In the genomic region with DNA sequence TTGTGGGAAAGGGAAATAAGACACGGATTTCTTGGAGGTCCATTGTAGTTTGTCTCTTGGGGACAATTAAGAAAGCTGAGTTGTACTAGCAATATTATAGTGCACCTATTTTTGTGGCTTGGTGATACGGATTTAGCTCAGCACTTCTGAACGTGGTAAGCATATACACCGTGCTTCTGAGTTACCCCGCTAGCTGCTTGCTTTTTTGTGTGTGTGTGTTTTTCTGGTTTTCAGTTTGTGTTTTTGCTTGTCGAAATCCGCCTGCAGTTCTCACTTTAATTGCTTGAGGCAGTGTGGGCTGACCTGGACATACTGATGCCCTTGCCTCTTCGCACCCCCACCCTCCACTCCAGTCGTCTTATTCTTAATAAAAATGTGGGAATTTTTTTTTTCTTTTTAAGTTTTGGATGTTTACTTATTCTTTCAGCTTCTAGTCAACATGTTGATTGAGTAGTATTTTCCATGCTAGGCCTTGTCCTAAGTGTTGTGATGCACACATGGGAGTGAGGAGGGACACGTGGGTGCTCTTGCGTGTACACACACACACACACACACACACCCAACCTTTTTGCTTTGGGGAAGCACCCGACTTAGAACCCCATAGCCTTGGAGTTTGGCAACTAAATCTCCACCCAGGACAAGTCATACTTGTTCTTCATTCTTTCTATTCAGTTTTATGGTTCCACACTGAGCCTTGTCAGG, we compare ENCODE assay signal across 8 mouse cellular contexts. TPM values are rescaled to one million over a fixed set of nuclear protein-coding genes. Genes with fewer than 3 reads are reported as not detected.
A peak's percentile ranks its signal among the peaks of the same experiment; 100 is the strongest.
DNase-seq lines count a peak whose midpoint lies in the region; ATAC-seq and TF ChIP-seq lines count a peak whose summit lies in the region.

No protein-coding gene starts in this region.

- H3K9ac ChIP-seq in embryonic facial prominence, embryonic 14.5 days (ENCODE audit: low read depth, low read length), result peak overlapping the region; percentile 84

- ATAC-seq in embryonic facial prominence, embryonic 14.5 days (ENCODE audit: low read depth), result no peak

- no peaks in the 10 kb centered on the region for H3K27me3 ChIP-seq in embryonic facial prominence, embryonic 14.5 days (replicated peaks; ENCODE audit: control insufficient read depth, insufficient read depth, low read length)
- H3K27me3 ChIP-seq in myocyte (ENCODE audit: control insufficient read depth, insufficient read depth, insufficient read length), result no peaks in the 10 kb centered on the region

- peaks cover 27% of the 10 kb centered on the region for H3K36me3 ChIP-seq in embryonic facial prominence, embryonic 14.5 days (ENCODE audit: control insufficient read depth, insufficient read depth, low read length)
- peaks cover 6% of the 10 kb centered on the region for H3K36me3 ChIP-seq in myocyte (ENCODE audit: control insufficient read depth, insufficient read depth)

- no peak for TF ChIP-seq POLR2A in myocyte (IDR thresholded peaks at IDR 0.05; ENCODE audit: insufficient read length, low read depth)

- peak overlapping the region; percentile 84 for H3K27ac ChIP-seq in embryonic facial prominence, embryonic 14.5 days (replicated peaks; ENCODE audit: low read depth, low read length)

- 21% methylated on average over 12 of the region's 12 CpGs for WGBS in embryonic facial prominence, embryonic 14.5 days

- no peaks in the 10 kb centered on the region for H3K9me3 ChIP-seq in embryonic facial prominence, embryonic 14.5 days (ENCODE audit: control insufficient read depth, low read length)

- H3K79me2 ChIP-seq in myocyte (ENCODE audit: control insufficient read depth, insufficient read depth), result no peaks in the 10 kb centered on the region

- DNase-seq in adrenal gland, postnatal 10 days, result peak; percentile 17
- DNase-seq in adrenal gland, postnatal 4 days (ENCODE audit: low spot score in 2 of 2), result no peak
- DNase-seq in A20 (ENCODE audit: low read depth, low spot score), result peak; percentile 69
- DNase-seq in embryonic facial prominence, embryonic 14.5 days (ENCODE audit: low spot score), result peak; percentile 36
- peak; percentile 17 to 50 for DNase-seq in kidney, postnatal 4 days
- no peak for DNase-seq in adrenal gland, postnatal 36 days
- no peak for DNase-seq in urinary bladder, postnatal 10 days (ENCODE audit: low spot score)

- H3K4me2 ChIP-seq in embryonic facial prominence, embryonic 14.5 days (ENCODE audit: low read depth, low read length), result peak overlapping the region; percentile 79
- H3K4me2 ChIP-seq in myocyte (ENCODE audit: low read depth), result peak overlapping the region; percentile 84

- H3ac ChIP-seq in myocyte (ENCODE audit: control insufficient read depth, insufficient read length), result peak overlapping the region; percentile 33

- peak overlapping the region; percentile 85 for H3K4me3 ChIP-seq in embryonic facial prominence, embryonic 14.5 days (ENCODE audit: low read depth, low read length)
- H3K4me3 ChIP-seq in myocyte, result peak overlapping the region; percentile 66

- H3K4me1 ChIP-seq in embryonic facial prominence, embryonic 14.5 days (ENCODE audit: control insufficient read depth, insufficient read depth, low read length), result peaks cover 8% of the 10 kb centered on the region

TF ChIP-seq in myocyte, 11 proteins besides CTCF, POLR2A, EP300 and RAD21:
- TF ChIP-seq TCF3 (IDR thresholded peaks at IDR 0.05; ENCODE audit: insufficient read length, low read depth) (no peak), E2F4 (IDR thresholded peaks at IDR 0.05; ENCODE audit: insufficient read depth) (no peak), REST (IDR thresholded peaks at IDR 0.05; ENCODE audit: insufficient read depth, insufficient read length) (no peak), MYOG (IDR thresholded peaks at IDR 0.05; ENCODE audit: control insufficient read depth in 1 of 3, insufficient read depth in 1 of 3, insufficient read length in 2 of 3, low read depth in 2 of 3) (no peak), MYOD1 (IDR thresholded peaks at IDR 0.05; ENCODE audit: control insufficient read depth in 1 of 3, insufficient read length in 2 of 3, low read depth in 2 of 3) (no peak), TCF12 (IDR thresholded peaks at IDR 0.05; ENCODE audit: insufficient read depth, poor library complexity, severe bottlenecking) (no peak), SRF (IDR thresholded peaks at IDR 0.05; ENCODE audit: control insufficient read depth, insufficient read length, low read depth) (no peak), POLR2AphosphoS2 (IDR thresholded peaks at IDR 0.05; ENCODE audit: insufficient read length, low read depth) (no peak), USF1 (IDR thresholded peaks at IDR 0.05; ENCODE audit: low read depth) (no peak), CEBPB (IDR thresholded peaks at IDR 0.05; ENCODE audit: insufficient read depth, poor library complexity, severe bottlenecking) (no peak), MAX (IDR thresholded peaks at IDR 0.05; ENCODE audit: low read depth) (no peak)

RNA-seq across cellular contexts. Expression of a gene that starts 1.0 kb away (rescaled TPM):
- 10 to 100 TPM; 29.9 to 36.9 TPM for total RNA-seq in adrenal gland, postnatal 10 days (2021)
- total RNA-seq in adrenal gland, postnatal 4 days (2021), result 10 to 100 TPM; 38.0 to 39.6 TPM
- 88.4 and 98.2 TPM in 2 replicates for polyA plus RNA-seq in embryonic facial prominence, embryonic 14.5 days (2014; fragmentation: Nextera tagmentation; extraction: Ambion mirVana)
- polyA plus RNA-seq in myocyte (2012; fragmentation: generic; extraction: Trizol), result 43.0 TPM
- 10 to 100 TPM; 34.8 to 42.0 TPM for total RNA-seq in adrenal gland, postnatal 36 days (2021)

Comparison
In these comparisons a context has a peak if more than half of its experiments do, and no peak if none do; other contexts are left out.
1. DNase-seq: peak in adrenal gland, postnatal 10 days (single experiment), A20 (single experiment), embryonic facial prominence, embryonic 14.5 days (single experiment) and kidney, postnatal 4 days (2 of 2); none in adrenal gland, postnatal 4 days (0 of 2), adrenal gland, postnatal 36 days (0 of 2) and urinary bladder, postnatal 10 days (single experiment).